ENCODE assay signal across 8 mouse cellular contexts in the genomic region with DNA sequence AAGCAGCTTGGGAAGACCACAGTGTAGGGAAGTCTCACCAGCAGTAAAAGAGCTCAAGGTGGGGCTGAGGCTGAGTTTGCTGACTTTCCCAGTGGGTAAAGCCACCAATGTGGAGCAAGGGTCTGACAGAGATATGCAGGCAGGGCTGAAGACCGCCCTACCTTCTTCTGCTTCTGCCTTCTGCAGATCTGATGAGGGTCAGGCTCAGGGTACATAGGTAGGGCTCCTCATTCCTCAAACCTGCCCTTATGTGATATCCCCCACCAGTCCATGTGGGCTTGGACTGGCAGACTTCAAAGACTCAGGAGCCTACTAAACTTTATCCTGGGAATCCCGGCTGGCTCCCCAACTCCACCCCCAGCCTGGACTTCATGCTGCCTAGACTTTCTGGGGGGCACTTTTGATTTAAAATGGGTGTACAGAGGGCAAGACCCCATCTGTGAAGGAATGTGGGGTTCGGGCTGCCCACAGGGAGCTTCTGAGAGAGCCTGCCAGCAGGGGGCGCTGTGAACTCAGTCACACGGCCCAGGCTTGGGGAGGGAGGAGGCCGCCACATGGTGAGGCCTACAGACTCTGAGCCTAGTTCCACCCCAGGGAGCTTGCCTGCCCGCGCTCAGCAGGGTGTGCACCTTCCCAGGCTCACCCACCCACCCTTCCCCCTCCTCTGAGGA.
A peak's percentile ranks its signal among the peaks of the same experiment; 100 is the strongest.
DNase-seq lines count a peak whose midpoint lies in the region; ATAC-seq and TF ChIP-seq lines count a peak whose summit lies in the region.

No protein-coding gene starts in this region.

- no peak overlapping the region for H3K4me3 ChIP-seq in neural tube, embryonic 15.5 days (replicated peaks)
- H3K4me3 ChIP-seq in kidney, adult 2 months (ENCODE audit: insufficient read depth, low read depth, low read length), result no peak overlapping the region
- no peak overlapping the region for H3K4me3 ChIP-seq in limb, embryonic 14.5 days (replicated peaks; ENCODE audit: low read length)

- H3K9ac ChIP-seq in neural tube, embryonic 15.5 days (replicated peaks), result no peak overlapping the region
- no peak overlapping the region for H3K9ac ChIP-seq in limb, embryonic 14.5 days (ENCODE audit: low read depth, low read length, severe bottlenecking)

- H3K27me3 ChIP-seq in neural tube, embryonic 15.5 days (replicated peaks), result no peaks in the 10 kb centered on the region
- H3K27me3 ChIP-seq in kidney, adult 2 months (replicated peaks; ENCODE audit: control insufficient read depth, insufficient read depth, low read length), result no peaks in the 10 kb centered on the region
- no peaks in the 10 kb centered on the region for H3K27me3 ChIP-seq in limb, embryonic 14.5 days (ENCODE audit: control insufficient read depth, insufficient read depth, low read length)
- no peaks in the 10 kb centered on the region for H3K27me3 ChIP-seq in splenic B cell, adult 2 months (ENCODE audit: control insufficient read depth, insufficient read depth, low read length, poor library complexity, severe bottlenecking)

- no peak for TF ChIP-seq POLR2A in kidney, adult 2 months (IDR thresholded peaks at IDR 0.05; ENCODE audit: low read depth, low read length)
- TF ChIP-seq POLR2A in limb, embryonic 14.5 days (IDR thresholded peaks at IDR 0.05; ENCODE audit: borderline replicate concordance, extremely low read depth, insufficient read depth, insufficient read length), result no peak

- 23% methylated on average over 8 of the region's 8 CpGs for WGBS in neural tube, embryonic 15.5 days
- whole genome bisulfite sequencing in kidney, adult 2 months, result 19% methylated on average over 8 of the region's 8 CpGs
- WGBS in limb, embryonic 14.5 days, result 22% methylated on average over 8 of the region's 8 CpGs

- peak; percentile 85 for TF ChIP-seq CTCF in kidney, adult 2 months (conservative IDR thresholded peaks at IDR 0.05; ENCODE audit: insufficient read depth, insufficient read length, low read depth, low read length)

- ATAC-seq in neural tube, embryonic 15.5 days (ENCODE audit: low FRiP score), result no peak
- peak; percentile 48; the same call in 1 of the 2 replicates for ATAC-seq in limb, embryonic 14.5 days (ENCODE audit: low FRiP score, low read depth)

- peaks cover 15% of the 10 kb centered on the region for H3K4me1 ChIP-seq in neural tube, embryonic 15.5 days
- H3K4me1 ChIP-seq in kidney, adult 2 months (ENCODE audit: control insufficient read depth, insufficient read depth, low read length), result peaks cover 5% of the 10 kb centered on the region; the same call in 1 of the 2 replicates
- peaks cover 31% of the 10 kb centered on the region for H3K4me1 ChIP-seq in limb, embryonic 14.5 days (ENCODE audit: control insufficient read depth, insufficient read depth, low read length)

- no peak overlapping the region for H3K27ac ChIP-seq in neural tube, embryonic 15.5 days (replicated peaks)
- no peak overlapping the region for H3K27ac ChIP-seq in kidney, adult 2 months (ENCODE audit: insufficient read depth, low read depth, low read length)
- no peak overlapping the region for H3K27ac ChIP-seq in limb, embryonic 14.5 days (replicated peaks; ENCODE audit: low read depth, low read length)

- no peaks in the 10 kb centered on the region for H3K36me3 ChIP-seq in neural tube, embryonic 15.5 days
- H3K36me3 ChIP-seq in kidney, adult 2 months (ENCODE audit: control insufficient read depth, insufficient read depth, low read length), result no peaks in the 10 kb centered on the region
- H3K36me3 ChIP-seq in limb, embryonic 14.5 days (ENCODE audit: control insufficient read depth, insufficient read depth, low read length), result no peaks in the 10 kb centered on the region
- H3K36me3 ChIP-seq in splenic B cell, adult 2 months (ENCODE audit: control insufficient read depth, insufficient read depth, low read length, poor library complexity, severe bottlenecking), result no peaks in the 10 kb centered on the region

- peak; percentile 89 for DNase-seq in neural tube, embryonic 10.5 days (ENCODE audit: extremely low spot score, low spot score)
- DNase-seq in embryo, embryonic 10 days (ENCODE audit: low spot score), result peak; percentile 88
- peak; percentile 90 to 91 for DNase-seq in gastrocnemius, postnatal 4 days (ENCODE audit: low spot score in 2 of 2)
- peak; percentile 94 for DNase-seq in kidney, adult 2 months
- DNase-seq in limb, embryonic 14.5 days (ENCODE audit: low spot score), result peak; percentile 79
- DNase-seq in monocyte, adult 2 months (ENCODE audit: low read depth in 1 of 2, low spot score in 2 of 2), result peak; percentile 61 to 87
- DNase-seq in splenic B cell, adult 2 months (ENCODE audit: low read depth, low spot score), result peak; percentile 94

- H3K9me3 ChIP-seq in neural tube, embryonic 15.5 days (replicated peaks), result no peaks in the 10 kb centered on the region
- no peaks in the 10 kb centered on the region for H3K9me3 ChIP-seq in limb, embryonic 14.5 days (ENCODE audit: control insufficient read depth, low read length)

- H3K4me2 ChIP-seq in neural tube, embryonic 15.5 days, result no peak overlapping the region
- no peak overlapping the region for H3K4me2 ChIP-seq in limb, embryonic 14.5 days (replicated peaks; ENCODE audit: low read depth, low read length, severe bottlenecking)
